Mouse (Mus musculus) liver, postnatal 0 days (tissue): ENCODE measurements at regions not wholly inside any gene's neighbourhood (a gene's known extent, or its start where the extent isn't known, plus 50 kb on each side); places are given as distances from the start of the nearest gene placed in this dataset.

Experiments used
- CTCF ChIP-seq: sonication (generic); IDR thresholded peaks from 2 replicates; pipeline ENCODE4 v1.5.1; 2016; ENCODE audit warnings: antibody characterized with exemption, low read depth
- EP300 ChIP-seq: IDR thresholded peaks from 2 replicates; pipeline ENCODE4 v1.6.1; 2016; ENCODE audit warnings: antibody characterized with exemption, low read depth, mild to moderate bottlenecking

- TF ChIP-seq CTCF (no peak), EP300 (no peak)
Observed at GRCm38 (mm10) chr17:69822921-69823320, 146.0 kb upstream of the Dlgap1 start.
